Mouse (Mus musculus) lung, postnatal 25 days (tissue): Measurements from ENCODE around the gene Opcml.

Experiments
- DNase-seq: peaks from one replicate; pipeline ENCODE4 v3.0.0; 2022; ENCODE audit warnings: low spot score

Gene Opcml

GRCm38 (mm10) chr9:27842806-27843205 is 52.2 kb downstream of the Opcml start:
- DNase-seq: no peak

- no peak for DNase-seq
These were observed 81.0 kb downstream of the Opcml start for GRCm38 (mm10) chr9:27871624-27872023.

- DNase-seq: no peak
These were observed 99.1 kb downstream of the Opcml start for GRCm38 (mm10) chr9:27889636-27890035.

GRCm38 (mm10) chr9:27917250-27917649 is 126.7 kb downstream of the Opcml start:
- no peak for DNase-seq

GRCm38 (mm10) chr9:27923495-27923894 is 132.9 kb downstream of the Opcml start:
- no peak for DNase-seq

GRCm38 (mm10) chr9:27923945-27924825 is 133.6 kb downstream of the Opcml start:
- no peak for DNase-seq

- no peak for DNase-seq
These were observed 135.1 kb downstream of the Opcml start for GRCm38 (mm10) chr9:27925650-27926049.

GRCm38 (mm10) chr9:27937253-27937652 is 146.7 kb downstream of the Opcml start:
- DNase-seq: no peak

GRCm38 (mm10) chr9:27937660-27938059 is 147.1 kb downstream of the Opcml start:
- DNase-seq: no peak

- DNase-seq: no peak
These were observed 154.9 kb downstream of the Opcml start for GRCm38 (mm10) chr9:27945323-27946010.

GRCm38 (mm10) chr9:27951110-27951509 is 160.5 kb downstream of the Opcml start:
- no peak for DNase-seq

GRCm38 (mm10) chr9:27961682-27962081 is 171.1 kb downstream of the Opcml start:
- DNase-seq: no peak

- no peak for DNase-seq
These were observed 172.8 kb downstream of the Opcml start for GRCm38 (mm10) chr9:27963385-27963784.

GRCm38 (mm10) chr9:27964902-27965550 is 174.5 kb downstream of the Opcml start:
- DNase-seq: no peak

GRCm38 (mm10) chr9:27968266-27968665 is 177.7 kb downstream of the Opcml start:
- DNase-seq: no peak

GRCm38 (mm10) chr9:27972293-27972692 is 181.7 kb downstream of the Opcml start:
- no peak for DNase-seq

- DNase-seq: no peak
These were observed 192.0 kb downstream of the Opcml start for GRCm38 (mm10) chr9:27982576-27982975.

- DNase-seq: no peak
These were observed 196.3 kb downstream of the Opcml start for GRCm38 (mm10) chr9:27986604-27987588.

- no peak for DNase-seq
These were observed 201.0 kb downstream of the Opcml start for GRCm38 (mm10) chr9:27991611-27992010.

GRCm38 (mm10) chr9:27996536-27996935 is 206.0 kb downstream of the Opcml start:
- no peak for DNase-seq

- DNase-seq: no peak
These were observed 208.2 kb downstream of the Opcml start for GRCm38 (mm10) chr9:27998767-27999166.

- DNase-seq: no peak
These were observed 212.6 kb downstream of the Opcml start for GRCm38 (mm10) chr9:28003131-28003530.
